Mouse (Mus musculus) brain, embryonic 14.5 days (tissue): ENCODE measurements around the gene Otog.

Experiments
- CTCF ChIP-seq: fragments of 200-500 bp; IDR thresholded peaks from 2 replicates; pipeline ENCODE4 v1.5.1; 2012; ENCODE audit warnings: inconsistent platforms, mild to moderate bottlenecking, moderate library complexity, borderline replicate concordance; ENCODE audit not compliant: insufficient read depth, insufficient read length; ENCODE audit errors: extremely low read depth
- POLR2A ChIP-seq: fragments of 200-500 bp; IDR thresholded peaks from 2 replicates; pipeline ENCODE4 v1.6.1; 2012; ENCODE audit warnings: mild to moderate bottlenecking, inconsistent platforms, borderline replicate concordance; ENCODE audit not compliant: poor library complexity, insufficient read depth, insufficient read length, severe bottlenecking; ENCODE audit errors: extremely low read depth

- TF ChIP-seq POLR2A (no peak), CTCF (no peak)
These were observed 2.4 kb upstream of the Otog start, which contains the start of gene Ush1c for GRCm38 (mm10) chr7:46238346-46238745.
